Mouse (Mus musculus): ENCODE data around the gene Zdhhc4.

Gene Zdhhc4

DNA sequence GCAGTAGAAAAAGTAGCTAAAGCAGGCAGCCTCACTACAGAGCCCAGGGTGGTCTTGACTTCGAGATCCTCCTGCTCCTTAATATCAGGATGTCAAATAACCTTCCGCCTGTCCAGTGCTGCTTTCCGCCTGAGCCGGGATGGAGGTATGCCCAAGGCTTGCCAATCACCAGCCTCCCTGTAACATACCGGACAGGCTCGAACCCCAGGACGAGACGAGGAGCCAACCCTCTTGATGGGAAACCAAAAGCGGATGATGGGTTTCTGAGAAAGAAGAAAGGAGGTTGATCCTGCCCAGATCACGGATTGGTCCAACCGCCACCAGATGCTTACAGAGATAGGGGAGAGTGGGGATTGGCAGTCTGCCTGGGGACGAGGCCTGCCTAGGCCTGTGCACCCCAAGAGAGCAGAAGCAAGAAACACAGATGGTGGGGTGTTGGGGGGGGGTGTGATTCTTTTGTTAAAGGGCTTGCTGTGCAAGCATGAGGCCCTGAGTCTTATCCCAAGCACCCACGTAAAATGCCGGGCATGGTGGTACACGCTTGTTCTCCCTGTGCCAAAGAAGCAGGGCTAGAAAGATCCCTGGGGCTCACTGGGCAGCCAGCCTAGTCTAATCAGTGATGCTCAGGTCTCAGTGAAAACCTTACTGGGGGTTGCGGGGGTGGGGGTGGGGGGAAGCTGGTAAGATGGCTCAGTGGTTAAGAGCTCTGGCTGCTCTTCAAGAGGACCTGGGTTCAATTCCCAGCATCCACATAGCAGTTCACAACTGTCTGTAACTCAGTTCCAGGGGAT, 56.3 kb downstream of the Zdhhc4 start:
- DNase-seq (ENCODE audit: low spot score), result no peak

DNA sequence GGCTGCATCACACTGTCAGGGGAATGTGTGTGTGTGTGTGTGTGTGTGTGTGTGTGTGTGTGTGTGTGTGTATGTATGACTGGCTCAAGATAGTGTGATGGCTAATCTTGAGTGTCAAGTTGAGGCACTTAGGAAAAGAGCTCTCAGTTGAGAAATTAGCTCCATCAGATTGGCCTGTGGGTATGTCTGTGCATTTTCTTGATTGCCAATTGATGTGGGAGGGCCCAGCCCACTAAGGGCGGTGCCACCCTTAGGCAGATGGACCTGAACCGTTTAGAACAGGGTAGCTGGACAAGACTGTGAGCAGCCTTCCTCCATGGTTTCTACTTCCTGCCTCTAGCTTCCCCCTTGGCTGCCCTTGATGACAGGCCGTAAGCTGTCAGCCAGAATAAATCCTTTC, 56.9 kb downstream of the Zdhhc4 start:
- DNase-seq (ENCODE audit: low spot score), result no peak

DNA sequence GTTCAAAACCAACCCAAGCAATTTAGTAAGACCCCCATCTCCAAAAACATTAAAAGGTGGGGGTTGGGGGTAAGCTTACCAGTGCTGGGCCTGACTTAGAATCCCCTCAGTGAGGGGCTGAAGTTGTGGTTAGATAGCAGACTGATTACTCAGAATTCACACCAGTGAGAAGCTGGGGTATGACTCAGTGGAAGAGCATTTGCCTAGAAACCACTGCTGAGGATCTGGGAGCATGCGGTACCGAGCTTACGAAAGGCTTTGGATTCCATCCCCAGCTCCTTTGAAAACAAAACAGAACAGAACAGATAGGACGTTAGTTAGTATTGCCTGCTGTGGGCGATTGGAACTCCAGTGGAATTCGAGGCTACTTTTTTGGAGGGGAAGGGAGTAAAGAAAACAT, 57.4 kb downstream of the Zdhhc4 start:
- DNase-seq (ENCODE audit: low spot score), result no peak

DNA sequence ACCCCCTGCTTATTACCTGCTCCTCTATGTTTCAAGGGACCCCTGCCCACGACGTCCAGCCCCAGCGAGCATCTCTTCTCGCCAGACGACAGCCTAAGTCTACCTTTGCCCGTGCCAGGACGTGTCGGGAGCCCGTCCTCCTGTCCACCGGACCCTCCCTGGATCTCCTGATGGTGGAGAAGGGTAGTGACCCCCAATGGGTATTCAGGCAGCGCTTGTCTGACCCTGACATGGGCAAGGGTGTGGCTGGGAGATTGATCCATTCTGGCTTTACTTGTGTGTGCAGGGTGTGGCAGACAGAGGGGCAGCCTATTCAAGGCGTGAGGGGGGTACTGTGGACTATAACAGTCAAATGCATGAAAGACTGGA, 58.9 kb downstream of the Zdhhc4 start:
- no peak for DNase-seq (ENCODE audit: low spot score)

DNA sequence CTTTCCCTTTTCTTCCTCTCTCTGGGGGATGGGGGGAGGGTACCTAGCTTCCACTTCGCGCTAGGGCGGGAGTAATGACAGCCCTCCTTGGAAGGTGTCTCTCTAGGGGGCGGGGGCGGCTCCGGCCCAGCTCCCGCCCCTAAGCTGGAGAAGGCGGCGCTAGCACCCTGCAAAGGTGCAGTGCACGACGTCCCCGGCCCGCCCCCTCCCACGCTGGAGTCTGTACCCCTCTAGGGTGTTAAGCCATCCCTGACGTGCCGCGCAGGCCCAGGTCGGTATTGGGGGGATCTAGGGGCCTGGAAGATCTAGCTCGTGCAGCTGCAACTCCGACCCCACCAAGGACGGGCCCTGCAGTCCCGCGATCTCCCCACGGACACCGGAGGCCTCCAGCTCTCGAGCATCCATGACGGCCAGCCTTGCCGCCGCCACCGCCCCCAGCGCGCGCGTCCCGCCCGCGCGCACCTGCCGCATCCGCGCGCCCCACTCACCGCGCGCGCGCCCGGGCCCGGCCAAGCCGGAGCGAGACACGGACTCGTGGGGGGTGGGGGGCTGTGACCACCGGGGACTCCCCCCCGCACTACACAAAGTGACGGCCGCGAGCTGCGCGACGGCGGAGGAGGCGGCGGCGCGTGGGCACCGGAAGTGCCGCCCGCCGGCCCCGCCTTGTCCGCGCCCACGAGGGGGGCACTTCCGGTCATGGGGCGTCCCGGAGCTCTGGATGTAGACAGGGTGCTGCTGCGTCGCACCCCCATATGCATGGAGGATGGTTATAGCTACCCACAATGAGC, 59.5 kb downstream of the Zdhhc4 start, which contains the start of gene Zfp316:
Gene Zfp316 (minus strand): TSS at position 660 of the 788 bp plus-strand sequence.
- no peak for DNase-seq (ENCODE audit: low spot score)

DNA sequence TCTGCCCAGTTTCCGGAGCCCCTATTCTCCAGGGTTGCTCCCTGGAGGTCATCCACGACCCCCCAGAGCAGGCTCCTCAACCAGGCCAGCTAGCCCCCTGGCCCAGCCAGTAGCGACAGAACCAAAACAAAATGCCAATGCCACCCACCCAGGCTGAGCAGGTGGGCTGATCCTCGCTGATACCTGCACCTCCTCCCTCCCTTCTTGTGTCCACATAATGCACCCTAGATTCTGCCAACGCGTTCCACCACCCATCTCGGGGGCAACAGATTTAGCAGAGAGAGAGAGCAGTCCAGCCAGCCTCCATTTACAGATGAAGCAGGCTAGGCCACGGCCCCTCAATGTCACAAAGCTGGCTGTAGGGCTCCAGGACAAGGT, 60.1 kb downstream of the Zdhhc4 start:
- no peak for DNase-seq (ENCODE audit: low spot score)

DNA sequence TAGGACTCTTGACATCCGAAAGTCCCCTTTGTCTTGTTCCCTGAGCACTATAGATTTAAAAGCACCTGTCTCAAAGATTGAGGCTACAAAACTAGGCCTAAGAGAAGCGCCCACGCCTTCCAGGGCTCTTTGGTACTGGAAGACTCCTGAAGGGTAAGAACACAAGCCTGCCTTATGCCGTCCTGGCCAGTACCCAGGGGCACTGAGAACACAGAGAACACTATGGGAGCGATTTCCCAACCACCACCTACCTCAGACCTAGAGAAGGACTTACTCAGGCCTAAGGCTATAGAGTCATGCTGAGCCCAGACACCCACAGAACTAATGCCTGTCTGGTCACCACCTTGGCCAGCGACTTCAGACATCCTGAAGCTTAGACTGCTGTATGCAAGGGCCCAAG, 62.3 kb downstream of the Zdhhc4 start:
- DNase-seq (ENCODE audit: low spot score), result no peak

Measured in urinary bladder, postnatal 10 days (tissue).